Mouse (Mus musculus) small intestine, adult 2 months (tissue): ENCODE measurements at regions not wholly inside any gene's neighbourhood (a gene's known extent, or its start where the extent isn't known, plus 50 kb on each side); places are given as distances from the start of the nearest gene placed in this dataset.

ENCODE experiments used
- H3K27ac ChIP-seq: fragments of 200-500 bp; 2 replicates; pipeline ENCODE4 v1.5.1; 2012; ENCODE audit warnings: low read depth, low read length, control low read depth, inconsistent platforms; ENCODE audit not compliant: insufficient read depth
- H3K27me3 ChIP-seq: fragments of 200-500 bp; 2 replicates; pipeline ENCODE4 v1.6.1; 2012; ENCODE audit warnings: mild to moderate bottlenecking, moderate library complexity, low read length, inconsistent platforms; ENCODE audit not compliant: control insufficient read depth, insufficient read depth
- H3K36me3 ChIP-seq: fragments of 200-500 bp; 2 replicates; pipeline ENCODE4 v1.6.1; 2012; ENCODE audit warnings: mild to moderate bottlenecking, low read length, control low read depth, inconsistent platforms; ENCODE audit not compliant: control insufficient read depth, insufficient read depth
- H3K4me1 ChIP-seq: fragments of 200-500 bp; 2 replicates; pipeline ENCODE4 v1.6.1; 2012; ENCODE audit warnings: low read length, inconsistent platforms, mixed read lengths; ENCODE audit not compliant: control insufficient read depth, insufficient read depth, insufficient read length
- H3K4me3 ChIP-seq: fragments of 200-500 bp; 2 replicates; pipeline ENCODE4 v1.5.1; 2012; ENCODE audit warnings: low read depth, mild to moderate bottlenecking, control low read depth, inconsistent platforms, low read length, moderate library complexity
- CTCF ChIP-seq: fragments of 200-500 bp; IDR thresholded peaks from 2 replicates; pipeline ENCODE4 v1.5.1; 2012; ENCODE audit warnings: low read depth, mild to moderate bottlenecking, control low read depth, inconsistent platforms, low read length, moderate library complexity, mixed read lengths; ENCODE audit not compliant: insufficient replicate concordance, insufficient read length; ENCODE audit errors: extremely low read depth
- POLR2A ChIP-seq: fragments of 200-500 bp; IDR thresholded peaks from 2 replicates; pipeline ENCODE4 v1.6.1; 2012; ENCODE audit warnings: low read depth, mild to moderate bottlenecking, control low read depth, inconsistent platforms, low read length, moderate library complexity
- WGBS: fragments of 180-500 bp; shearing (Covaris S2); methylation state at CpG from one replicate; pipeline ENCODE4 v1.1.7; 2018; 5-methylcytosine and 5-hydroxymethylcytosine counted together

GRCm38 (mm10) chr4:142909355-142909947 lies 303.3 kb downstream of the Prdm2 start:
- H3K4me1 ChIP-seq, result no peaks in the 10 kb centered on the region
- H3K4me3 ChIP-seq, result 0 out of 2 replicates have a peak overlapping the region, but pooled peaks have one; percentile 3
- TF ChIP-seq CTCF, result no peak
- no peak for TF ChIP-seq POLR2A
- H3K36me3 ChIP-seq, result no peaks in the 10 kb centered on the region
- H3K27me3 ChIP-seq, result no peaks in the 10 kb centered on the region
- WGBS, result 14% methylated on average over 17 of the region's 17 CpGs
- H3K27ac ChIP-seq, result no peak overlapping the region

GRCm38 (mm10) chr4:142908782-142909181 lies 304.0 kb downstream of the Prdm2 start:
- WGBS, result 57% methylated on average over 6 of the region's 6 CpGs
- Histone ChIP-seq H3K27me3 (no peaks in the 10 kb centered on the region), H3K36me3 (no peaks in the 10 kb centered on the region), H3K4me1 (no peaks in the 10 kb centered on the region), H3K27ac (no peak overlapping the region), H3K4me3 (no peak overlapping the region)
- TF ChIP-seq POLR2A (no peak), CTCF (no peak)

GRCm38 (mm10) chr4:142903356-142904032 lies 309.3 kb downstream of the Prdm2 start:
- Histone ChIP-seq H3K4me3 (no peak overlapping the region), H3K36me3 (no peaks in the 10 kb centered on the region), H3K4me1 (no peaks in the 10 kb centered on the region), H3K27ac (no peak overlapping the region), H3K27me3 (no peaks in the 10 kb centered on the region)
- TF ChIP-seq CTCF, result no peak
- TF ChIP-seq POLR2A, result no peak
- WGBS, result 77% methylated on average over 9 of the region's 9 CpGs

GRCm38 (mm10) chr4:142900792-142901191 lies 312.0 kb downstream of the Prdm2 start:
- no peaks in the 10 kb centered on the region for H3K4me1 ChIP-seq
- TF ChIP-seq CTCF (no peak), POLR2A (no peak)
- H3K27me3 ChIP-seq, result no peaks in the 10 kb centered on the region
- no peak overlapping the region for H3K27ac ChIP-seq
- 37% methylated on average over 2 of the region's 9 CpGs for WGBS
- H3K36me3 ChIP-seq, result no peaks in the 10 kb centered on the region
- H3K4me3 ChIP-seq, result no peak overlapping the region

DNA sequence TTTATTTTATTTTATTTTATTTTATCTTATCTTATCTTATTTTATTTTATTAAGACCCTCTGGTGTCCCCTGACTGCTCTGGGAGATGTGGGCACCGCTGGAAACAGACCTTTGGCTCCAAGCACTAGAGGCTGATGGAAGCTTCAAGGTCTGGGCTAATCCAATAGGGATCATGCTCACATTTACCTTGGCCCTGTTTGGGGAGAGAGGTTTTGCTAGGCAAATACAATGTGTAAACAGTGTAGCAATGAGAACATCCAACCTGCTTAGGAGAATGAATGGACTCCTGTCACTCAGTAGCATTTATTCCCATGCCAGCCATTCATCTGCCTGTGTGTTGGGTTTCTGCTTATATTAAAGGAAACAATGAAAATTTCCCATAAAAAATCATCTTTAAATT lies 313.8 kb downstream of the Prdm2 start:
- Histone ChIP-seq H3K27me3 (no peaks in the 10 kb centered on the region), H3K36me3 (no peaks in the 10 kb centered on the region), H3K27ac (no peak overlapping the region), H3K4me1 (no peaks in the 10 kb centered on the region), H3K4me3 (no peak overlapping the region)
- TF ChIP-seq CTCF (no peak), POLR2A (no peak)
- WGBS, result 38% methylated on average over 1 of the region's 1 CpGs

DNA sequence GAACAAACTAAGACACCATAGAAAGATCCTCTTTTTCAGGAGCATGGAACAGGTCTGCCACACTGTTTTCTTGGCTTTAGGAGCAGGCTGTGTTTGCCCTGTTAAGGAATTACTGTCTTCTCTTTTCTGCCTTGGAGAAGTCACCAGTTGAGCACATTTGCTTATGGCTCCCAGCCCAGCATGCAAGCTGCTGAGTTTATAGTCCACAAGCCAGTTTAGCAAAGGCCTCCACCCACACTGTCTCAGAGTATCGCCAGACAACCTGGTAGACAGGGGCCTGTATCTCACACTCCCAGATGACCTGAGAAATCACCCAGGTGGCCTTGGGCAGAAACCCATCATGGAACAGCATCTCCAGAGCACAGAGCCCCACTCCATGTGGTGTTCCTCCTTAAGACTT lies 322.1 kb downstream of the Prdm2 start:
- TF ChIP-seq POLR2A, result no peak
- TF ChIP-seq CTCF, result no peak
- 59% methylated on average over 1 of the region's 1 CpGs for WGBS
- H3K27ac ChIP-seq, result no peak overlapping the region
- H3K27me3 ChIP-seq, result no peaks in the 10 kb centered on the region
- no peak overlapping the region for H3K4me3 ChIP-seq
- H3K36me3 ChIP-seq, result no peaks in the 10 kb centered on the region
- no peaks in the 10 kb centered on the region for H3K4me1 ChIP-seq

DNA sequence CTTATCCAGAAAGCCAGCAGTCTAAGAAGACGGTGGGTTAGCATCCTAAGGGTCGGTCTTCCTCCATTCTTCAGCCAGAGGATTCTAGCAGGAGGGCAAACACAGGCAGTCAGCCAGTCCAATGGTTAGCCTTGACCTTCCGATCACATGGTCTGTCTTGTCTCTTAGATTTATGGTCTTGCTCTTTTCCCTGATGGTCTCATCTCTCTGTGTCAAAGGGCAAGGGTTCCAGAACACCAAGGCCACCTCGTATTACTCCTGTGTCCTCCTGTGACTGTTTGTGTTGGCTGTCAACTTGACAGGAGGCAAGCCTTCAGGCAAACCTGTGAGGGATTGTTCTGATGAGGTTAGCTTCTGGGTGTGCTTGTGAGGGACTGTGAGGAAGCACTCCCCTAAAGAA lies 323.9 kb downstream of the Prdm2 start:
- H3K4me1 ChIP-seq, result no peaks in the 10 kb centered on the region
- H3K36me3 ChIP-seq, result no peaks in the 10 kb centered on the region
- no peaks in the 10 kb centered on the region for H3K27me3 ChIP-seq
- WGBS, result 63% methylated on average over 4 of the region's 4 CpGs
- TF ChIP-seq POLR2A, result no peak
- TF ChIP-seq CTCF, result no peak
- H3K4me3 ChIP-seq, result no peak overlapping the region
- H3K27ac ChIP-seq, result no peak overlapping the region

- no peak overlapping the region for H3K4me3 ChIP-seq
- H3K27ac ChIP-seq, result no peak overlapping the region
- no peak for TF ChIP-seq POLR2A
- TF ChIP-seq CTCF, result no peak
- 29% methylated on average over 6 of the region's 6 CpGs for WGBS
- no peaks in the 10 kb centered on the region; the same call in 1 of the 2 replicates for H3K4me1 ChIP-seq
- no peaks in the 10 kb centered on the region for H3K27me3 ChIP-seq
- H3K36me3 ChIP-seq, result no peaks in the 10 kb centered on the region
Measured at GRCm38 (mm10) chr4:142887876-142888275, 324.9 kb downstream of the Prdm2 start.
